Mouse (Mus musculus) myocyte (in vitro differentiated cells): ENCODE measurements around the gene Senp7.
"Not testable (repeated sequence)": the region's sequence is repeated elsewhere in the genome, so short reads cannot be mapped to it uniquely, and the experiment has no call there.

Source experiments
- CEBPB ChIP-seq: IDR thresholded peaks from 2 replicates; pipeline ENCODE4 v1.6.1; 2011; ENCODE audit warnings: mild to moderate bottlenecking, moderate library complexity; ENCODE audit not compliant: poor library complexity, insufficient read depth, severe bottlenecking
- E2F4 ChIP-seq: IDR thresholded peaks from one replicate; pipeline ENCODE4 v1.6.1; 2011; ENCODE audit warnings: mild to moderate bottlenecking, control low read depth, moderate library complexity; ENCODE audit not compliant: insufficient read depth
- MAX ChIP-seq: IDR thresholded peaks from one replicate; pipeline ENCODE4 v1.6.1; 2011; ENCODE audit warnings: low read depth, mild to moderate bottlenecking, control low read depth
- MYOD1 ChIP-seq, 3 experiments: IDR thresholded peaks; one replicate each; pipeline ENCODE4 v1.6.1; 2011; ENCODE audit warnings: control low read depth in 2 of 3, low read depth in 2 of 3, mild to moderate bottlenecking in 2 of 3, moderate library complexity in 1 of 3; ENCODE audit not compliant: insufficient read length in 2 of 3, control insufficient read depth in 1 of 3
- MYOG ChIP-seq, 3 experiments: IDR thresholded peaks; one replicate each; pipeline ENCODE4 v1.6.1; 2011; ENCODE audit warnings: control low read depth in 2 of 3, low read depth in 2 of 3, mild to moderate bottlenecking in 2 of 3; ENCODE audit not compliant: insufficient read length in 2 of 3, control insufficient read depth in 1 of 3, insufficient read depth in 1 of 3
- POLR2A ChIP-seq: IDR thresholded peaks from one replicate; pipeline ENCODE4 v1.6.1; 2011; ENCODE audit warnings: low read depth, mild to moderate bottlenecking, control low read depth, moderate library complexity; ENCODE audit not compliant: insufficient read length
- POLR2AphosphoS2 ChIP-seq: IDR thresholded peaks from one replicate; pipeline ENCODE4 v1.6.1; 2011; ENCODE audit warnings: low read depth, control low read depth; ENCODE audit not compliant: insufficient read length
- REST ChIP-seq: IDR thresholded peaks from one replicate; pipeline ENCODE4 v1.6.1; 2011; ENCODE audit warnings: mild to moderate bottlenecking, control low read depth, moderate library complexity; ENCODE audit not compliant: insufficient read depth, insufficient read length
- SRF ChIP-seq: IDR thresholded peaks from one replicate; pipeline ENCODE4 v1.6.1; 2011; ENCODE audit warnings: low read depth; ENCODE audit not compliant: control insufficient read depth, insufficient read length
- TCF12 ChIP-seq: IDR thresholded peaks from one replicate; pipeline ENCODE4 v1.6.1; 2011; ENCODE audit warnings: mild to moderate bottlenecking, control low read depth; ENCODE audit not compliant: poor library complexity, insufficient read depth, severe bottlenecking
- TCF3 ChIP-seq: IDR thresholded peaks from one replicate; pipeline ENCODE4 v1.6.1; 2011; ENCODE audit warnings: low read depth, control low read depth; ENCODE audit not compliant: insufficient read length
- USF1 ChIP-seq: IDR thresholded peaks from one replicate; pipeline ENCODE4 v1.6.1; 2011; ENCODE audit warnings: low read depth, mild to moderate bottlenecking, control low read depth, moderate library complexity

GRCm38 (mm10) chr16:56096401-56097018 lies 48.4 kb downstream of the Senp7 start:
- TF ChIP-seq USF1; SRF; POLR2A; CEBPB; POLR2AphosphoS2; REST; TCF12; MAX; MYOG (IDR thresholded peaks at IDR 0.05; ENCODE audit: control insufficient read depth in 1 of 3, insufficient read depth in 1 of 3, insufficient read length in 2 of 3, low read depth in 2 of 3); E2F4; MYOD1 (IDR thresholded peaks at IDR 0.05; ENCODE audit: control insufficient read depth in 1 of 3, insufficient read length in 2 of 3, low read depth in 2 of 3); TCF3: not testable (repeated sequence)
